Mouse (Mus musculus): ENCODE measurements at regions not wholly inside any gene's neighbourhood (a gene's known extent, or its start where the extent isn't known, plus 50 kb on each side); places are given as distances from the start of the nearest gene placed in this dataset.

GRCm38 (mm10) chr11:57956076-57956475, 52.8 kb upstream of the Larp1 start:
- TF ChIP-seq POLR2A (IDR thresholded peaks at IDR 0.05; ENCODE audit: borderline replicate concordance, low read depth, low read length) (no peak), CTCF (IDR thresholded peaks at IDR 0.05; ENCODE audit: low read depth, low read length) (no peak)

Measured in bone marrow macrophage, adult 2 months (primary cell).